Comparison of ENCODE assay signal across 12 mouse cellular contexts in genomic region chr12:35429473-35429872, GRCm38 (mm10).
DNase-seq lines count a peak whose midpoint lies in the region.
"Had no signal": no experiment of that assay in that cellular context is flagged by ENCODE, and none has a peak within 500 bp of the region (broad histone marks: within the 10 kb centered on the region; RNA-seq: fewer than 3 reads in every experiment).

No protein-coding gene starts in this region.

- DNase-seq in frontal cortex, postnatal 36 days (ENCODE audit: low spot score in 2 of 2): peak; percentile 18 to 39
- DNase-seq in frontal cortex, postnatal 14 days (ENCODE audit: low spot score in 2 of 2): no peak
- peak; percentile 5 to 13 for DNase-seq in left cerebral cortex, adult 9 months (ENCODE audit: low spot score in 2 of 2)
- DNase-seq in left cerebral cortex, postnatal 10 days (ENCODE audit: extremely low spot score in 1 of 2, low spot score in 2 of 2): no peak
- DNase-seq in left cerebral cortex, postnatal 25 days (ENCODE audit: low spot score in 2 of 2): peak; percentile 3 to 68
- DNase-seq in Muller cell, postnatal 12 days (ENCODE audit: inconsistent ontology term): no peak
- DNase-seq: adrenal gland, adult 2 months; adrenal gland, postnatal 25 days; cerebellum, adult 2 months; cerebellum, postnatal 10 days; gastrocnemius, postnatal 10 days; heart, adult 2 months had no signal

- intact Hi-C loops in left cerebral cortex, postnatal 10 days (cut with DNase I): no loop called here
- intact Hi-C loops in left cerebral cortex, postnatal 25 days (cut with DNase I): no loop called here

Comparison
In these comparisons a context has a peak if more than half of its experiments do, and no peak if none do; other contexts are left out.
1. DNase-seq: peak in frontal cortex, postnatal 36 days (2 of 2), left cerebral cortex, adult 9 months (2 of 2) and left cerebral cortex, postnatal 25 days (2 of 2); none in frontal cortex, postnatal 14 days (0 of 2), left cerebral cortex, postnatal 10 days (0 of 2) and Muller cell, postnatal 12 days (single experiment).